Mouse (Mus musculus): ENCODE measurements at regions not wholly inside any gene's neighbourhood (a gene's known extent, or its start where the extent isn't known, plus 50 kb on each side); places are given as distances from the start of the nearest gene placed in this dataset.

- DNase-seq (ENCODE audit: low spot score) (no peak), ATAC-seq (ENCODE audit: low FRiP score) (peak; percentile 65)
- no peak overlapping the region for H3K4me2 ChIP-seq (replicated peaks)
- H3K27me3 ChIP-seq (ENCODE audit: control insufficient read depth, insufficient read depth, low read length) = no peaks in the 10 kb centered on the region
- no peaks in the 10 kb centered on the region for H3K9me3 ChIP-seq (ENCODE audit: control insufficient read depth, low read length)
- H3K36me3 ChIP-seq (replicated peaks; ENCODE audit: control insufficient read depth, insufficient read depth) = no peaks in the 10 kb centered on the region
- no peaks in the 10 kb centered on the region for H3K4me1 ChIP-seq (replicated peaks; ENCODE audit: control insufficient read depth, insufficient read depth, low read length)
- H3K27ac ChIP-seq = no peak overlapping the region
- no peak overlapping the region for H3K9ac ChIP-seq
- no peak overlapping the region for H3K4me3 ChIP-seq (replicated peaks; ENCODE audit: low read length)
- 53% methylated on average over 4 of the region's 4 CpGs for WGBS
These were observed 286.5 kb upstream of the Kcnd2 start for GRCm38 (mm10) chr6:20928774-20929173.

Data from hindbrain, embryonic 14.5 days (tissue).